Mouse (Mus musculus): ENCODE results near the gene Numbl.

The Numbl gene

GRCm38 (mm10) chr7:27251946-27252345 is 6.3 kb upstream of the Numbl start:
- DNase-seq (ENCODE audit: low read depth in 2 of 2, low spot score in 2 of 2) = no peak

GRCm38 (mm10) chr7:27255721-27256120 is 2.5 kb upstream of the Numbl start:
- DNase-seq (ENCODE audit: low read depth in 2 of 2, low spot score in 2 of 2) = no peak

- DNase-seq (ENCODE audit: low read depth in 2 of 2, low spot score in 2 of 2) = no peak
Observed at GRCm38 (mm10) chr7:27257046-27257851, 984 bp upstream of the Numbl start.

GRCm38 (mm10) chr7:27257852-27258204 is 405 bp upstream of the Numbl start:
- no peak for DNase-seq (ENCODE audit: low read depth in 2 of 2, low spot score in 2 of 2)

GRCm38 (mm10) chr7:27259271-27259721 is 1.1 kb downstream of the Numbl start:
- no peak for DNase-seq (ENCODE audit: low read depth in 2 of 2, low spot score in 2 of 2)

DNA sequence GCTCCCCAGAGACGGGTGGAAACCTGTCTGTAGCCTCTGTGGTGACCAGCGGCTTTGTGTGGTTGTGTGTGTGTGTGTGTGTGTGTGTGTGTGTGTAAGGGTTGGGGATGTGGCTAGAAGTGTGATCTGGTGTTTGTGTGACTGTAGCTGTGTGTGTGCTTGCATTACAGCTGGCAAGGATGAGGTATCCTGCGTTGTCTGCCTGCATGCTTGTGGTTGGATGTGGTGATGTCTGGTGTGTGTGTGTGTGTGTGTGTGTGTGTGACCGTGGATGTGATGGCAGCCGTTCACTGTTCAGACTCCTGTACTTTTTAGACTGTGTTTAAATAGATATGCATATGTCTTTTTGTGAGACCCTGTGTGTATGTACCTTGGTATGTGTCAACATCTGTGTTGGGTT is 1.5 kb downstream of the Numbl start:
- DNase-seq (ENCODE audit: low read depth in 2 of 2, low spot score in 2 of 2) = peak in 1 of 2 experiments; percentile 26

GRCm38 (mm10) chr7:27260856-27261255 is 2.6 kb downstream of the Numbl start:
- DNase-seq (ENCODE audit: low read depth in 2 of 2, low spot score in 2 of 2) = no peak

DNA sequence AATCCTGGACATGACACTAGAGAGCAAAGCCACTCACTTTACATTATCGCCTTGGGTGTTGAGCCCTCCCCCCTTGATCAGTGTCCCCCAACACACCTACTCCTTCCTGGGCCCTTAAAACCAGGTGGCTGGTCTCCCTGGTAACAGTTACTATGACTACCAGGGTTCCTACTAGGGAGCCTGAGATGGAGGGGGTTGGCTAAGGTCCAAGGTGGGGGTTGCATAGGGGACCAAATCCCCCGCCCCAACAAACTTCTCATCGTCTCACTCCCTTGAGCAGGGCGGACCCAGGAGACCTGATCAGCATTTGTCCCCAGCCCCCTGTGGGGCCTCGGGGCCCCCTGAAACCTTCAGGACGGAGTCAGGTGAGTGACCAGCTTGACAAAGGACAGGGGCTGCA is 3.7 kb downstream of the Numbl start:
- no peak for DNase-seq (ENCODE audit: low read depth in 2 of 2, low spot score in 2 of 2)

- DNase-seq (ENCODE audit: low read depth in 2 of 2, low spot score in 2 of 2) = no peak
Observed at GRCm38 (mm10) chr7:27264761-27265160, 6.5 kb downstream of the Numbl start.

GRCm38 (mm10) chr7:27266515-27267128 is 8.4 kb downstream of the Numbl start:
- DNase-seq (ENCODE audit: low read depth in 2 of 2, low spot score in 2 of 2) = no peak

- no peak for DNase-seq (ENCODE audit: low read depth in 2 of 2, low spot score in 2 of 2)
Observed at GRCm38 (mm10) chr7:27271423-27271822, 13.2 kb downstream of the Numbl start.

DNA sequence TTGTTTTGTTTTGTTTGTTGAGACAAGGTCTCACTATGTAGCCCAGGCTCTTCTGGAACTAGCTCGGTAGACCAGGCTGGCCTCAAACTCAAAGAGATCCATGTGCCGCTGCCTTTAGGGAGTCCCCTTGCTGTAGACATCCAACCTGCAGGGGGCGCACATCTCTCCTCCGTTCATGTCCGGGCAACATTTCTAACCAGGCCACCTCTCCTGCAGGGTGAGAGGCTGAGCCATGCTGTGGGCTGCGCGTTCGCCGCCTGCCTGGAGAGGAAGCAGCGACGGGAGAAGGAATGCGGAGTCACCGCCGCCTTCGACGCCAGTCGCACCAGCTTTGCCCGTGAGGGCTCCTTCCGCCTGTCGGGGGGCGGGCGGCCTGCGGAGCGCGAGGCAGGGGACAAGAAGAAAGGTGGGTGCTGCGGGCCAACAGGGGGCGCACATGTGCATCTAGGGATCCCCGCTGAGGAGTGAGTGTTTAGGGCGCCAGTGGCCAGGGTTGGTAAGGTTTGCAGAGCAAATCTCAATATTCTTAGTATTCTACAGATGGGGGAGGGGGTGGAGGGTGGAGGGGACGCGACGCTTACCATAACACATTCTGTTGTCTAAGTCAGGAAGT is 15.6 kb downstream of the Numbl start:
- no peak for DNase-seq (ENCODE audit: low read depth in 2 of 2, low spot score in 2 of 2)

DNA sequence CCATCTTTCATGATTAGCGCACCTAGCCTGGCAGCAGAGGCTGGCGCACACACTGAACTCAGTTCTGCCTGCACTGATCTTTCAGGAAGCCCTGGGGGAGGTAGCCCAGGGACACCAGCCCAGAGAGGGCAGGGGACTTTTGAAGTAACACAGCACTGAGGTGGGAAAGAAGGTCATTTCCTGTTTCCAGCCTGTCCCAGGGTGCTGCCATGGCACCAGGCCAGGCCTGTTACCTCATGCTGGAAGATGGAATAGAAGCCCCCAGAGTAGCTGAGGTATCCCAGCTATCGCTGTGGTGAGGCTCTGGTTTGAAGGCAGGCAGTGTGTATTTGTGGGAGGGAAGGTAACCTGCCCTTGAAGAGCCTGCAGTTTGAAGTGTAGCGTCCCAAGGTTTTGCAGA is 16.7 kb downstream of the Numbl start:
- DNase-seq (ENCODE audit: low read depth in 2 of 2, low spot score in 2 of 2) = no peak

DNA sequence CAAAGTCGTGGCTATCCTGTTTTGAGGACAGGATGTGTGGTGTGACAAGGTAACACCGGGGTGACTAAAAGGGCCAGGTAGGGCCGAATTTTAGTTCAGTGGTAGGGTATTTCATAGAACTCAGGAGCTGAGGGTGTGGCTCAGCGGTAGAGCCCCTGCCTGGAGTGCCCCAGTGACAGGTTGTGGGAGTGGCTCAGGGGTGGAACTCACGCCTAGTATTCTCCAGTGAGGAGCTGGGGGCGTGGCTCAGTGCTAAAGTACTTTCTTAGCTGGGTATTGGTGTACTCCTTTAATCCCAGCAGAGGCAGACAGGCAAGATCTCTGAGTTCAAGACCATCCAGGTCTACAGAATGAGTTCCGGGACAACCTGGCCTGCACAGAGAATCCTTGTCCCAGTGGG is 17.8 kb downstream of the Numbl start:
- DNase-seq (ENCODE audit: low read depth in 2 of 2, low spot score in 2 of 2) = no peak

DNA sequence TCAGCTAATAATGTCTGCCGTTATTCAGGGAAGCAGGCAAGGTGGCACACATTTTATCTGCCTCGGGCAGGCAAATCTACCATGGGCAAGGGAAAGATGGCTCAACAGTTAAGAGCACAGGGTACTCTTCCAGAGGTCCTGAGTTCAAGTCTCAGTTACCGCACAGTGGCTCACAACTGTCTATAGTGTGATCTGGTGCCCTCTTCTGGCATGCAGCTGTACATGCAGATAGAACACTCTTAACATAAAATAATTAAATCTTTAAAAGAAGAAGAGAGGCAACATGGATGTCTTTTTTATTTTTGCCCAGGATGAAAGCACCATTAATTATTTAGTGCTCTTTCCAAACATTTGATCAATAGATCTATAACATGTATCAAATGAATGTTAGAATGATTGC is 19.0 kb downstream of the Numbl start:
- no peak for DNase-seq (ENCODE audit: low read depth in 2 of 2, low spot score in 2 of 2)

- no peak for DNase-seq (ENCODE audit: low read depth in 2 of 2, low spot score in 2 of 2)
Observed at GRCm38 (mm10) chr7:27281717-27282116, 23.5 kb downstream of the Numbl start.

GRCm38 (mm10) chr7:27282225-27282624 is 24.0 kb downstream of the Numbl start:
- no peak for DNase-seq (ENCODE audit: low read depth in 2 of 2, low spot score in 2 of 2)

DNA sequence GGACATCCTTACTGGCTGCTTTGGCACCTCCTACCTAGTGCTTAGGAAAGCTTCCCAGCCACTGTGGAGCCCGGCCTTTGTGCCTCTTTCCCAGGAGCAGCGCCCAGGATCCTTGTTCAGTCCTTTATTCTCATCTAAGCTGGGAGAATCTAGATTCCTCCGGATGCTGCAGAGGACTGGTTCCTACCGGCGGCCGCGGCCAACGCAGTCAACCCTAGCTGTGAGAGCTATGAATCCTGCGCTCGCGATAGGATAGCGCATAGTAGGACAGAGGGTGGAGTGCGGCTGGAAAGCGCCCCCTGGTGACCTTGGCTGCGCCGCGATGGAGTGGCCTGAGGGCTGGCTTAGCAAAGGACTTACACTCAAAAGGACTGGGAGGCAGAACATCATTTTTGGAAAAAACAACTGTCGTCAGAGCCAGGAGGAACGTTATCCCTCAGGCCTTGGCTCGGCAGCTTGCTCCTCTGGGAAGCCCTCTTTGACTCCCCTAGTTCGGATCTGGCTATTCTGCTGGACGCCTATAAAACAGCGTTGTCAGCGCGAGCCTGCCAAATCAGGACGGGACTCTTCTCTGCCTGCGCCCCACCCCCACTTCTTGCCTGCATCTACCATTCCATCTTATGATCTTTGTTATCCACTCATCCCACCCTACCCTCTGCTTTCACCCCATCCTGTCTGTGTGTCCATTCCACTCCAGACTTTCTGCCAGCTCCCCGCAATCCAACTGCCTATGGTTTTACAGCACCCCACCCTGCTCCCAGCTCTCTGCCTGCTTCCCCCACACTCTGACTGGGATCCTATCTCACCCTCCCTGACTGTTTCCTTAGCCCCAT is 26.8 kb downstream of the Numbl start:
- DNase-seq (ENCODE audit: low read depth in 2 of 2, low spot score in 2 of 2) = no peak

DNA sequence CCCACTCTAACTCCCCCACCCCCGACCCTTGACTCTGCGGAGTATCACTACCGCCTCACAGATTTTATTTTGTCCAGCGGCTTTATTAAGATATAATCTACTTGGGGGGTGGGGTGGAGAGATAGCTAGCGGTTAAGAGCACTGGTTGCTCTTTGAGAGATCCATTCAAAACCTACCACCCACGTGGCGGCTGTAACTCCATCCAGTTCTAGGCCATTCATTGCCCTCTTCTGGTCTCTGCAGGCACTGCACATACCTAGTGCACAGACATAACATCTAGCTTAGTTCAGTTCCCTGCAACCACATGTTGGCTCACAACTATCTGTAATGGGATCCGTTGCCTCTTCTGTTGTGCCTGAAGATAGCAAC is 27.4 kb downstream of the Numbl start:
- peak in 1 of 2 experiments; percentile 45 for DNase-seq (ENCODE audit: low read depth in 2 of 2, low spot score in 2 of 2)

- DNase-seq (ENCODE audit: low read depth in 2 of 2, low spot score in 2 of 2) = no peak
Observed at GRCm38 (mm10) chr7:27288732-27289131, 30.5 kb downstream of the Numbl start.

GRCm38 (mm10) chr7:27290555-27290954 is 32.3 kb downstream of the Numbl start:
- DNase-seq (ENCODE audit: low read depth in 2 of 2, low spot score in 2 of 2) = no peak
